Mouse (Mus musculus) c-Kit-positive CD71-negative TER-119-negative erythroid progenitor cells, embryonic 14.5 days (primary cell): Measurements from ENCODE around the gene Tgm7.
"Not testable (repeated sequence)": the region's sequence is repeated elsewhere in the genome, so short reads cannot be mapped to it uniquely, and the experiment has no call there.

Source experiments
- DNase-seq: peaks from one replicate; pipeline ENCODE4 v3.0.0-alpha.2; 2013; ENCODE audit warnings: low read depth

Tgm7 gene

DNA sequence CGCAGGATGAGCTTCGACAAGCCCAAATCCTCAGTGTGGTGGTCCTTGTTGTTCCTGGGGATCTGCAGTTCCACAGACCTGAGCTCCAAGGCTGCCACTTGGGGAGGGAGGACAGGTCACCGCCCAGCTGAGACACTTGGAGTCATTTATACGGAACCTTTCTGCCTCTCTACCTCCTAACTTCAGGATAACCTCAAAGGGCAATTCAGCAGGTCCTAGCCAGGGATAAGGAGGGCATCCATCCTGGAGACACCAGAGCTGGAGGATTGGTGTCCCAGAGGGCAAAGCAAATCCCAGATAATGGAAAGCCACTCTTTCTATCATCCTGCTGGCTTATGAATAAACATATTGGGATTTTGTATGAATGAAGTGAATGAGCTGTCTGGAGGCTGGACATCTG lies at the start of gene Tgm7:
Gene Tgm7 (minus strand): TSS at position 101 of the 400 bp plus-strand sequence.
- no peak for DNase-seq

GRCm38 (mm10) chr2:121153100-121153499 lies 43.5 kb upstream of the Tgm7 start:
- no peak for DNase-seq

DNA sequence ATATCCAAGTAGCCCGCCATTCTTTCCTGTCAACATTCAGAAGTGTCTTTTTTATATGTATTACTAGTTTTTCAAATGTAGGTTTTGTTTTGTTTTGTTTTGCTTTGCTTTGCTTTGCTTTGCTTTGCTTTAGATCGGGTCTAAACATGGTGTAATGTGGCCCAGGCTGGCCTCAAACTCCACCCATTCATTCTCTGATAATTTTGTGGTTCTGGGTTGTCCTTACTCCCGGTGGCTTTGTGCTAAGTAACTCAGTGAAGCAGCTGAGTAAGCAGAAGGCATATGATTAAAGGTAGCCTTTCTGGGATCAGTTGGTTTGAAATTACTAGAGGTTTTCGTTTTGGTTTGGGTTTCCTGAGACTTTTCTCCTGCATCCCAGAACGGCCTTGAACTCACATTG lies 40.1 kb upstream of the Tgm7 start:
- no peak for DNase-seq

GRCm38 (mm10) chr2:121142415-121142814 lies 32.8 kb upstream of the Tgm7 start:
- no peak for DNase-seq

DNA sequence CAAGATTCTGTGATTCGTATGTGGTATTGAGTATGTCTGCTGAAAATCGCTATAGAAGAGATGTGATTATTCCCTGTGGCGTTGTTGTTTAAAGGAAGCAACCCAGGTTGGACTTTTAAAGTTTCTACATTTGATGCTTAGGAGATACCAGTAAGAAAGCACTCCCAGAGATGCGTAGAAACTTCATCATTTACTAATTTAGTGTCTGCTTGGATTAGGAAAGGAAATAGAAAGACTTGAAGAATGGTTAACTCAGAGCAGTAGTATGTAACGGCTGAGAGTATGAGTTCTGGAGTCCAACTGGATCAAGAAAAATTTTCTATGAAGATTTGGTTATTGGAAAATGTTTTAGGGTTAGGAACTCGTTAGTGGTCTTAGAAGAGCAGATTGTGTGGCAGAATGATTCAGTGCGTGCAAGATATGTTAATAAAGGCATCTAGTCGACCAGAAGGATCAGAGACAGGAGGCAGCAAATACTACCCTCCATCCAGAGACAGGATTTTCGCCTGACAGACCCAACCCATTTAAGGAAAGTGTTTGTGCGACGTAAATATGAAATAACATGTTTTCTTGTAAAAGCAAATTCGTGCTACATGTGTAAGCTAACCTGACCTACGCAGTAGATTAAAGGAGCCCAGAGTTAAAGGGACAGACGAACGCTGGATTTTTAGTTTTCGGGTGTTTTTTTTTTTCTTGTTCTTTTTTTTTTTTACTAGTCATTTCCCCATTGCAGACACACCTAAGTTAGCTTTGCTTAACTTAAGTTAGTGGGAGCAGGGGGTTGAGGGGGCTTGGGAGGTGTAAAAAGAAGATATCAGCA lies 31.8 kb upstream of the Tgm7 start:
- DNase-seq: no peak

- DNase-seq: peak; percentile 70
Measured at GRCm38 (mm10) chr2:121140018-121140882, 30.7 kb upstream of the Tgm7 start, which contains the start of the genes Adal and Lcmt2. TSS of gene Adal (plus strand) at chr2:121140428. TSS of gene Lcmt2 (minus strand) at chr2:121140653.

GRCm38 (mm10) chr2:121139266-121140017 lies 29.8 kb upstream of the Tgm7 start:
- no peak for DNase-seq

- DNase-seq: no peak
Measured at GRCm38 (mm10) chr2:121137371-121137770, 27.8 kb upstream of the Tgm7 start.

- no peak for DNase-seq
Measured at GRCm38 (mm10) chr2:121132822-121133221, 23.2 kb upstream of the Tgm7 start.

DNA sequence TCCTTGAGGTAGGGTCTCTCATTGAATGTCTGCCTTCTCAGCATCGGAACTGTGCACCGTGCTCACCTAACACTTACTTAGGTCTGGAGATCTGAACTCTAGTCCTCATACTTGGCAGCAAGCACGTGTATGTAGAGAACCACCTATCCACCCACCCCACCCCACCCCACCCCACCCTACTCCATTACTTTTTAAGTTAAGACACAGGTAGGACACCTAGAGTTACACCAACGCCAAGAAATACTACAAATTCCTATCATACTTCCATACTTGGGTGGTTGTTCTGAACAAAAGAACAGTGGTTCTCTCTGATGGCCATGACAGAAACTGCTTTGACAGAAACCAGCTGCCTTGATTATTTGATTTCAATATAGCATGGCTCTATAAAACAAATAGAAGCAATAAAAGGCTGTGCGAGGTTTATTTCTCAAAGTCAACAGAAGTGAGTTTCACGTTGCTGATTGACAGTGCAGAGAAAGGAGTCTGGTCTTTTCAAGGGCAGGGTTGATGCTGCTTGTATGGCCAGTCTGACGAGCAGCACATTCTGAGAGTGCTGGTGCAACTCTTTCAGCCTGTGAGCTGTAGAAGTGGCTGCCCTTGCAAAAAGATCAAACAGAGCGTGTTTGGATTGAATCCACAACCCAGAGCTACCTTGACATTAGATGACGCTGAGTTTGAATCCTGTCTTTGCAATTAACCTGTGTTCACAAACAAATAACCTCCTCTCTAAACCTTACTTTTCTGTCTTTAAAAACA lies 19.4 kb upstream of the Tgm7 start:
- DNase-seq: no peak

DNA sequence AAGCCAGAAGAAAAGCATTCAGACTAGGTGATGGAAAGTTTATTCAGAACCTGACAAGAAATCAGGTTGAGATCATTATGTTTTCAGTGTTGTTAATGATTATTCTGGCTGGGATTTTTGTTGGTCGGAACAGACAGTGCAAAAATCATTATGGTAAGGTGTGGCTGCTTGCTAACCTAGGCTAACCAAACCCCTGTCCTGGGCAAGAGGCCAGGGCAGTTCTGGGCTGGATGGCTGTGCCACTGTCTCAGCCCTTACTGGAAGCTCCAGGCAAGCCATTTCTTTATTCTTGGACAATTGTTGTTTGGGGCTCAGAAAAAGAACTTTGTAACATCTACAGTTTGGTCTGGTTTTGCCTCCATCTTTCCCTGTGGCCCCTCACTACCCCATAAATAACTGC lies 17.9 kb upstream of the Tgm7 start:
- DNase-seq: no peak

DNA sequence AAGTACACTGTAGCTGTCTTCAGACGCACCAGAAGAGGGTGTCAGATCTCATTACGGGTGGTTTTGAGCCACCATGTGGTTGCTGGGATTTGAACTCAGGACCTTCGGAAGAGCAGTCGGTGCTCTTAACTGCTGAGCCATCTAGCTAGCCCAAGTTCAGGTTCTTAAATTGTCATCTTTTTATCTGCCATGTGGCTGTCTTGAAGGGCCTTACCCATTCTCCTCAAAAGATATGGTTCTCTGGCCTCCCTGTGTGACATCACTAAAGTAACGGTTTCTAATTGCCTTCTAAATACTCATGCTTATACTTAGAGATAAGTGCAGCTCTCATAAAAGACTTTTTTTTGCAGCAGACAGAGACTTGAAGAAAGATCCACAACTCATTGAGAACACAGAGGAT lies 16.7 kb upstream of the Tgm7 start:
- DNase-seq: not testable (repeated sequence)

DNA sequence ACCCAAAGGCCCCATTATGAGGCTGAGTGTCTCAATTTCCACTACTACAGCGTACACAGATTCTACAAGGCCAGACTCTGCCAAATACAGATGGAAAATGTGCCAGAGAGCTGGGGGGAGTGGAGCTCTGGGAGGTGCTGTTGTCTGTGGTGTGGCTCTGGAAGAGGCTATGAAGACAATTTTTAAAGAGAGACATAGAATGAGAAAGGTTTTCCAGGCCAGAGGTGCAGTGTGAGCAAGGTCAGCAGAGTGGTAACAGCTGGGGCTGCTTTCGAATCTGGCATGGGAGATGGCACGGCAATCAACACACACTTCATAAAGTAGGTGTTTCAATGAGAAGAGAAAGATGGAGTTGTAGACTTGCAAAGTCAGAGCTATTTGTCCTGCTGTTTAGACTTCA lies 9.7 kb upstream of the Tgm7 start:
- no peak for DNase-seq

- no peak for DNase-seq
Measured at GRCm38 (mm10) chr2:121115418-121115817, 5.8 kb upstream of the Tgm7 start.

DNA sequence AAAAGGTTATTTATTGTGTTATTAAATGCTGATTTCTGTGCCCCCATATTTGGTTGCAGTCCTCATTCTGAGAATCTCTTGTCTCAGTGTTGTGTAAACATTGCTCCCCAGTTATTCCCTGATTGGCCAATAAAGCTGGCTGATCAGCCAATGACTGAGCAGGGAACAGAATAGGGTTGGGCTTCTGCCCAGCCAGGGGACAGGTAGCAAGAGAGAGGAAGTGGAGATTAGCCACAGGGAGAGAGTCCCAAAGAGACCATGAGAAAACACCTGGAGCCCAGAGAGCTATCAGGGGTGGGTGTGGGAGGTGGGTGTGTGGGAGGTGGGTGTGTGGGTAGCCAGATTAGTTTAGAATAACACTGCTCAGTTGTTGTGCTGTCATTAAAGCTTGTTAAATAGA lies 3.7 kb downstream of the Tgm7 start:
- no peak for DNase-seq

DNA sequence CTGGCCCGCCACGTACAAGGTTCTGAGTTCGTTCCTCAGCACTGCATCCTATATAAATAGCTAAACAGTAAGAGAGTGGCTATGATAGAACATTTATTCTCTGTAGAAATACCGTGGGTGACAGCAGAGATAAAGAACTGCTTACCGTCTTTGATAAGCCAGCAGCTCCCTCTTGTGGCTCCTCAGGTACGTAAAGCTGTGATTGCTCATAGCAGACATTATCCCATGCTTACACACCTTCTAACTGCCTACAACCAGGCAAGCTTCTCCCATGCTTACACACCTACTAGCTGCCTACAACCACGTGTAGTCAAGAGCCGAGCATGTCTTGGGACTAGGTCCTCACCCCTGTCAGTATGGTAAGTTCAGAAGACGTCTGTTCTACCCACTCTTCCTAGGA lies 7.5 kb downstream of the Tgm7 start:
- DNase-seq: peak; percentile 65

DNA sequence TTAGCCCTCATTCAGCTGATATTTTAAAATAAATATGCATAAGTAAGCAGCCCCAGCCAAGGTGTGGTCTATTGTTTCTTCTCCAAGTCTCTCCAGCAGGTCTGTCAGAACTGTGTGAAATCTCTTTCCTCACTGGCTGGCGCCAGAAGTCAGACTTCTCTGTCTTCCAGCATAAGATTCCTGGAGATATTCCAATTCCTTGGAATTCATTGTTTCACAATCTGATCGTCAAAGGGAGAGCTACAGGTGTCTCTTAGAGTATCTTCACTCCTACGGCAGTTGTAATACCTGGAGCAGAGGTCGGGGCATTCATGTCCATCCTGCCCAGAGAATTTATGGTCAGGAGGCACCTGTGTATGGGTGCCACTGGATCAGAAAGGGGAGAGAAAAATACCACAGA lies 19.8 kb downstream of the Tgm7 start:
- DNase-seq: no peak

- no peak for DNase-seq
Measured at GRCm38 (mm10) chr2:121088507-121088906, 21.1 kb downstream of the Tgm7 start.

DNA sequence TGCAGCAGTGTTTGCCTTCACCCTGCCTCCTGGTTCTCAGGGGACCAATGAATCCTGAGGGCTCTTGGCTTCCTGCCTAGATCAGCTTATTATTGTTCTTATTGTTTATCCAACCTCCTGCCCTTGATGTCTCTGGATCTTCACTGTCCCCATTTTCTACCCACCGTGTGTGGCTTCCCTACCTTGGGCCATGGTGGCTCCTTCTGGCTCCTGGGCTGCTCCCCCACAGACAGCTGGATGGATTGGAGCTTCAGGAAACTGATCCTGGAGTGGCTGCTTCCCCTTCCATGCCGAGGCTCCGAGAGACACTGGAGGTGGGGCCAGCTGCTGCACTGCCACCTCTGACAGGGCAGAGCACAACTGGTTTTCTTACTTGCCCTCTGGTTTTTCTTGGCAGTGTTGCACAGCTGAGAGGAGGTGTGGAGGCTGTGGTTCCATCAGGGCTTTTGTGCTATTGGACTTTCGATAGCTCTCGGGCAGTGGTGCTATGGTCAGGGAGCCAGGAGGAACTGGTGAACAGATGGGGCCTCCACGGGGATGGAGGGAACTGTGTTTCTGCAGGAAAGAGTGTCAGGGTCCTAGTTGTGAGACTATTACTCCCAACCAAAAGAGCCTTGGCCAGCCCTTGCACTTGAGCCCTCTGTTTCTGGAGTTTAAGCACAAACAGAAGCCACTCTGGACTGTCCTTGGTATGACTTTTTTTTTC lies 24.0 kb downstream of the Tgm7 start, which contains the start of gene Tgm5:
Gene Tgm5 (minus strand): TSS at position 362 of the 706 bp plus-strand sequence.
- no peak for DNase-seq

DNA sequence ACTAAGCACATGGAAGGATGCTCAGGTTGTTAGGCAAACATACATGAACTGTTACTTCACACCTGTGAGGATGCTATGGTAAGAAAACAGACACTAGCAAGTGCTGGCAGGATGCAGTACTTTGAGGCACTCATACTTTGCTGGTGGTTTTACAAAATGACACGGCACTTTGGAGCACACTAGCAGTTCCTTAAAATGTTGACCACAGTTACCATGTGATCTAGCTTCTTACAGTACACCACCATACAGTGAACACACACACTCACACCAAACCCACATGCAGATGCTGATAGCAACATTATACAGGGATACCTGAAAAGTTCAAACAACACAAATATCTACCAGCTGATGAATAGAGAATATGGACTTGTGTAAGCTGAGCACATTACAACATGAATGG lies 27.0 kb downstream of the Tgm7 start:
- no peak for DNase-seq

GRCm38 (mm10) chr2:121074747-121075146 lies 34.8 kb downstream of the Tgm7 start:
- no peak for DNase-seq
